Mouse (Mus musculus) kidney, postnatal 4 days (tissue): ENCODE measurements around the gene Hoxa7.
A peak's percentile ranks its signal among the peaks of the same experiment; 100 is the strongest.

Source experiments
- DNase-seq, 2 experiments: peaks; one replicate each; pipeline ENCODE4 v3.0.0; 2021; ENCODE audit warnings: mixed read lengths in 2 of 2

Hoxa7 gene

DNA sequence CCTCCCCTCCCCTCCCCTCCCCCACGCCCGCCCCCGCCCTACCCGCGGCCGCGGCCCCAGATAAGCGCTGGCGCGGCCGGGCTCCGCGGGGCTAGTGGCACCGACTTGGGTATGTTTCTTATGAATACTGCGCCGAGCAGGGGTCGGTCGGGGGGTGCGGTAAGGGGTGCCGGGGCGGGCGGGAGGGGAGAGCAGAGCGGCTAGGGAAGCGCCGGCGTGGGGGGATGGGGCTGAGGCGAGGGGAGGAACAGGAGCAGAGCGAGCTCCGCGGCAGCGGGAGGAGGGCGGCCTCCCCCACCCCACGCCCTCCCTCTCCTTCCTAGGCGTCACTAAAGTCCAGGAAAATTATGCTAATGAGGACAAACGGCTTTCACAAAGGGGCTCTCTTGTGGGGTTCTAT, 45.8 kb downstream of the Hoxa7 start:
- peak; percentile 82 to 89 for DNase-seq

GRCm38 (mm10) chr6:52174968-52175751, 46.5 kb downstream of the Hoxa7 start:
- peak; percentile 83 to 89 for DNase-seq

DNA sequence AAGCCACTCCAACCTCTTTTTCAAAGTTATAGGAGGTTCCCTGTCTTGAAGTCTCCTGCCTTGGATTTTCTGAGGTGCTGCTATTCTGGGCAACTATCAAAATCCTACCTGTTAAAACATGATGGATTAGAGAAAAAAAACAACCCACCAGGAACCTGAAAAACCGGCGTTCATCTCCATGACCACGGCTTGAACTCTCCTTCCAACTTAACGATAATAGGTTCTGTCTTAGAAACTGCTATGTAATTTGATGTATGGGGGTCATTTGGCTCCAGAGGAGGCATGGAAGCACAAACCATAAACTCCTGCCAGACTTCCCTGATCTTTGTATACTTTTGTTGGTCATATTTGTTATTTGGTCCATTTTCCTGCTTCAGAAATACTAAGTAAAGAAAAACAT, 48.0 kb downstream of the Hoxa7 start:
- DNase-seq: peak in 1 of 2 experiments; percentile 18

GRCm38 (mm10) chr6:52172501-52172900, 49.2 kb downstream of the Hoxa7 start:
- peak; percentile 98 to 99 for DNase-seq

DNA sequence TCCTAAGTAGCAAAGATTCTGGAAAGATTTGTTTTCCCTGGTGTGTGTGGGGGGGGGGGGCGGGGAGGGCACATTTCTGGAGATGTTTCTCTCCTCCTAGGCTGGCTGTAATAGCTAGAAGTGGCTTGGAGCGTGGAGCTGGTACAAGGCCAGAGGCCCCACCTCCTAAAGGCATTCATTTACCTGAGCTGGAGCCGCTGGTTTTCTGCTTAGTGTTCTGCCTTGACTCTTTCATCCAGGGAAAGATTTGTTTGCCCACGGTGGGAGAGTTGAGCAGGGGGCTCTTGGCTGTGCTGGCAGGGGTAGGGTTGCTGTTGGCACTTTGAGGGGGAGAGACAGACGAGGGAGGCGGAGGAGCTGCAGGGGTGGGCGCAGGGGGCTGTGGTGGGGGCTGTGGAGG, 49.7 kb downstream of the Hoxa7 start:
- DNase-seq: peak; percentile 47 to 69

DNA sequence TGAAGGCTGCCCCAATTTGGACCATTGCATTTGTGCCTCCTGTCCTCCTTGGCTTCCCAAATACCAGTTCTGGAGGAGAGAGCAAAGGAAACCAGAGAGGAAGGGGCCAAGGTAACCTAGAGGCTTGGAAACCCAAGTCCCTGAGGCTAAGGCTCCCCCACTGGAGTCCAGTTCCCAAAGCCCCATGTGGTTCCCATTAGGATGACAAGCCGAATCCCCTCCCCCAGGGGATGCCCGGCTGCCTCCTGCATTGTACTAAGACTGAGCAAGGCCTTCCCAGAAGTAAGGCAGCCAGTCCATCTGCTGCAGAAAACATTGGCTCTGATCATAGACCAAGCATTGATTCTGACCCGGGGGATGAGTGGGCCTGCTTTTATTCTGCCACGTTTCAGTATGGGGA, 50.3 kb downstream of the Hoxa7 start:
- peak; percentile 68 to 76 for DNase-seq

DNA sequence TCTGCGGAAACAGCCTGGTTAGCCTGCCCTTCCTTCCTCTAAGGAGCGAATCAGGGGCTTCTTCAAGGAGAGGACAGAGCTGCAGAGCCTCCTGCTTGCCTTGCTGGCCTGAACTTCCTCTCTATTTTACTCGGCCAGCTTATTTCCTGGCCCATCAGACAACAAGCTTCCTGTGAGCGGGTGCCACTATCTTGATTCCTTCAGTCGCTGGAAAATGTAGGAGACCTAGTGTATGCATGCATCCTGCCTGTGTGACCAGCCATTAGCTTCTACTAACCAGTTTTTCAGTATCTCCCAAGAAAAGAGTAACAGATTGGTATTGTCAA, 50.8 kb downstream of the Hoxa7 start:
- no peak for DNase-seq

DNA sequence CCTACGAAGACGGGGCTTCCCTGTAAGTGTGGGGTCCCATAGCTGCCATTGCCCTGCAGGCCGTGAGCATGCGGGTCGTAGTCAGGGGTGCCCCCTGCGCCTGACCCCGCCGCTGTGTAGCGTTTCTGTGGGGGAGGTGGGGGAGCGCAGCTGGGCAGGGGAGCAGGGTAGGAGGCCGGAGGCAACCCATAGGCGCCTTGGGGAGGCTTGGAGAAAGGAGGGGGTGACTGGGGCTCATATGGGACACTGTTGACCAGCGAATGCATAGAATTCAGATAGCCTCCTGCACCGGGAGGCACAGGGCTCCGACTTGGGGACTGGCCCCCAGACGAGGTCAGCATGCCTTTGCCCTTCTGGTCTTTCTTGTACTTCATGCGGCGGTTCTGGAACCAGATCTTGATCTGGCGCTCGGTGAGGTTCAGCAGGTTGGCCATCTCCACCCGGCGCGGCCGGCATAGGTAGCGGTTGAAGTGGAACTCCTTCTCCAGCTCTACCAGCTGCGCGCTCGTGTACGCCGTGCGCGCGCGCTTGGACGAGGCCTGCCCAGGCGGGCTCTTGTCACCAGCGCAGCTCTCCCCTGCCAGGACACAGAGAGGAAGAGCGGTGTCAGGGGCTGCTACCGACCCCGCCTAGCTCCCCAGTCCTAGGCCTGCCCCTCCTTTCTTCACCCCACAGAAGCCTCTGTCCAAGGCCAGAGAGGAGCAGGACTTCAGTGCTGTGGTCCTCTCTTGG, 51.3 kb downstream of the Hoxa7 start:
- DNase-seq: peak; percentile 68 to 80

GRCm38 (mm10) chr6:52169499-52170165, 52.0 kb downstream of the Hoxa7 start:
- DNase-seq: peak; percentile 29 to 52

DNA sequence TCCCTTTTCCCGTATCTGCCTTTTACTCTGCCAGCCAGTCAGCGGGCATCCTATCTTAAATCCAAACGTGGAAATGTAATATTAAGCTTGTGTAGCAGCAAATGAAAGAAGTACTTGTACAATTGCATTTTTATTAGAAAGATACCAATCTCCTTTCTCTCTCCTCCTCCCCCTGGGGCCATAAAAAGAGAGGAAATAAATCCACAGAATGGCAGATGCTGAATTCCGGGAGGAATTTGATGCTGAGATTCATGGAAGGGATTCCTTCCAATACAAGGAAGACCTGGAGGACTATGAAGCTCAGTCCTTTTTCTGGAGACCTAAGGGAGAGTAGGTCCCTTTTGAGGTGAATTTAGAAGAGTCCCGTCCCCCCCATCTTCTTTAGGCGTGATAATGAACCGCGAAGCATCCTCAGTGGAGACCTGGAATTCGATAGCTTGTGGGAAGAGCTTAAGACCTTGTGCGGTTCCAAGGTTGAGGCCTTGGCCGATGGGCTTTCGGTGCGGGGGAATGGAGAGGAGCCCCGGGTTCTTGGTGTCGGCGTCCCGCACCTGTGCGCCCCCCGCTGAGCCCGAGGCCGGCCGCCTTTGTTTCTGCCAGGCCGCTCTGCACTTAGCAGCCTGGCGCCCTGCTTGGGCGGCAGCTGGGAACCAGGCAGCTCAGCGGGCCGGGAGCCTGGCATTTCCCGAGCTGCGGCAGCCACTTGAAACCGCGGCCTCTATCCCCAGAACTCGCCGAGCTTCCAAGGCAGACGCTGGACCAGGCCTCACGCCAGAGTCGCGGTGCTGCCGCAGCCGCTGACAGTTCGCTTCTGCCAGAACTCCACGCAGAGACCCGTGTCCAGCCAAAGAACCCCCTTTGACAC, 53.2 kb downstream of the Hoxa7 start:
- peak; percentile 67 to 76 for DNase-seq

DNA sequence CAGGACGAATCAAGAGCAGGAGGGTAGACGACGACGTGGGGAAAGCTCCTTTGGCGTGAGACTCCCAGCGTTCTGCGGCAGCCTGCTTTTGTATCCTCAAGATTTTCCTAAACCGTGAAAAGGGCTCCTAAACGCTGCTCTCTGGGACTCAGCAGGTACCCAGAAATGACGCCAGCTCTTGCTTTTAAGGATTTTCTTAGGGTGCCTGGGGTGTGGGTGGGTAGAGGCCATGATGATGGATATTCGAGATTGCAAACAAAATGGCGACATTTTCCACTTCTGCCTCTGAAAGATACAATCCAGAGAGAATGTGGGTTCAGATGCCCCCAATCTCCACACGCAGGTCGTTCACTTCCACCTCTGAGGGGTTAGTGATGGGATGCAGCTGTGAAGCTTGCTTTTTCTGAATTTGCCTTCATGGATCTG, 53.9 kb downstream of the Hoxa7 start:
- peak in 1 of 2 experiments; percentile 30 for DNase-seq

DNA sequence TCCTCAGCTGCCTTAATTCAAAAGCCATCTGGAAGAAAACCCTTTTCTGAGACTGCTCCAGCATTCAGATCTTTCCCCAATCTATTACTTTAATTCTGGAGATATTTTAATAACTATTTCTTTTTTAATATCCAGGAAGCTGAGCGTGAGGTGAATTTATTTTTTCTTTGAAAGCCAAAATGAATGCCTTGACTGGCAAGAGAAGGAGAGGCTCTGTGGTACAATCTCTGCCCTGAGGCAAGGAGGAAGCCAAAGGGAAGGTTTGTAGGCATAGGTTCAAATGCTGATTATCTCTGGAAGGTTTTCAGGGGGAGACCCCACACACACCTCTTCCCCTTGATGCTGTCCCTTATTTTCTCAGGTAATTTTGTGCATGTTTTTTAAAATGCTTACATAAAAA, 54.5 kb downstream of the Hoxa7 start:
- no peak for DNase-seq

GRCm38 (mm10) chr6:52166431-52167077, 55.1 kb downstream of the Hoxa7 start:
- peak in 1 of 2 experiments; percentile 50 for DNase-seq

- peak; percentile 66 to 73 for DNase-seq
Measured at GRCm38 (mm10) chr6:52165441-52166370, 55.9 kb downstream of the Hoxa7 start.

- peak; percentile 76 to 84 for DNase-seq
Measured at GRCm38 (mm10) chr6:52164626-52165440, 56.8 kb downstream of the Hoxa7 start, which contains the start of gene Hoxa2. Gene Hoxa2, minus strand, starts transcription at chr6:52164831.
